Mouse (Mus musculus): Measurements from ENCODE around the gene Fv1.

DNA sequence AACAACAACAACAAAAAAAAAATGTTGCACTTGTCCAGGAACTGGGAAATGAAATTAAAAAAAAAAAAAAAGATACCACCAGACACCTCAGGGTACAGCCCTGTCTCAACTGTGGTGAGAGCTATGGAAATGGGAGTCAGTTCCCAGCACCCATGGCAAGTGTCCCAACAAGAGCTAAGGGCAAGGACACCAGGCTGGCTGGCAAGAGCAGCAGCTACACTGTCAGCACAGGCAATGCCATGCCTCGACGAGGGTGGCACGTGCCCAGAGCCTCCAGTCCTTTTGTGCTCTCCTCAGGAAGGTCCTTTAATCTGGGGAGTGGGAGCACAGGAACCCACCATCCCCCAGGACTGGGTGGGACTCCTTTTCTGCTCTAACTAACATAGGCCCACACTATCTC is 15.4 kb downstream of the Fv1 start:
- TF ChIP-seq CTCF (IDR thresholded peaks at IDR 0.05; ENCODE audit: control insufficient read depth, insufficient read depth, insufficient replicate concordance, low read depth, low read length) (no peak), POLR2A (IDR thresholded peaks at IDR 0.05; ENCODE audit: control insufficient read depth, low read depth, low read length) (no peak)

All from testis, adult 2 months (tissue).